Mouse (Mus musculus): ENCODE results near the gene Grm4. TPM values are rescaled to one million over a fixed set of nuclear protein-coding genes. Genes with fewer than 3 reads are reported as not detected.

The Grm4 gene
- polyA plus RNA-seq, 1 experiment, result 0.12 TPM

DNA sequence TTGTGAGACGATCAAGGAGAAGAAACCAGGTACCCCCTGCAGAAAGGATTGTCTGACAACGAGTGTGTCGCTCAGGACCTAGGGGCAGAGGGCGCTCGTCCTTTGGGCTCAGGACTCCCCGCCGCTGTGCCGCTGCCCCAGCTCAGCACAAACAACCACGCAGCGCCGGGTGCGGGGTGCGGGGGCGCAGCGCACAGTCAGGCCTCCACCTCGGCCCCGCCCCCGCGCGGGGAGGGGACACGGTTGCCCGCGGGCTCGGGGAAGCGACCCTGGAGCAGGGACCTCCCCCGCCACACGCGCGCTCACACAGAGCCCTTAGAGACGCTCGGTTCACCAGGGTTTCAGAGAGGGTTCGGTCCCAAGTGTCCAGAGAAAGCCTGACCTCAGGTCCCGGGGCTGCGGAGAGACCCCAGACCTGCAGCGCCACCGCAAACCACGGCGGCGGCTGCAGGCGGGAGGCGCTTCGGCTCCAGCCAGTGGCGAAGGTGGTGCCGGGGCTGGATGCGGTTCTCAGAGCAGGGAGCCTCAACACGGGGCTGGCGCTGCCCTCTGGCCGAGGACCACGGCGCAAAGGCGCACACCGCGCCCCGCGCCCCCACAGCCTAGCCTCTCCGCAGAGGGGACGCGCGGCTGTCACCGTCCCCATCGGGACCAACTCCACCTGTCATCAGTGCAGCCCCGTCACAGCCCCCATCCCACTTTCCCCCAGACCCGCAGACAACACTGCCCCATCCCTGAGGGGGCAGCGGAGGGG is 9.2 kb downstream of the Grm4 start:
- DNase-seq (ENCODE audit: low spot score), result no peak

DNA sequence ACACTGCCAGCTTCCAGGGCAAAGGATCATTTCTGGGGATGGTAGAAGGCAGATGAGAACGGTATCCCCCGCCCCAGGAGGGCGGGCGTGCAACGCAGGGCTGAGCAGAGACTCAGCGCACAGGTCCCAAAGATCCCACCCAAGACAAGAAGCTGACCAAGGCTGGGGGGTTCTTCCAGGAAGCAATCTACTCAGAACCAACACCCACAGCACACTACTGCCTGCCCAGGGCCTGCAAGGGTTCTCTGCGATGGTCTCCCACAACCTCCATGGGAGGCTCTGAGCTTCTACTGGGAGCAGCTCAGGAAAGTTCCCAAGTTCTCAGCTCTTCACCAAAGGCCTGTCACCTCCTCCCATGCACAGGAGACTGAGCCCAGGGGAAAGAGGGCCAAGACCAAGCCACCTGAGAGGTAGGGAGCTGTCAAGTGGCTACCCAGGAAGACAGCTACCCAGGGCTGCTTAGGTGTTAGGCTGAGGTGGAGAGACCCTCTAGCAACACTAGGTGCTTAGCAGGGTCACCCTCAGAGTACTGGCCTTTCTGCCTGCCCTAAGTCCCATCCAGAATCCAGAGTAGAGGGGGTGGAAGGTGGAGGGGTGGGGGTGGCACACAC is 10.0 kb downstream of the Grm4 start:
- no peak for DNase-seq (ENCODE audit: low spot score)

DNA sequence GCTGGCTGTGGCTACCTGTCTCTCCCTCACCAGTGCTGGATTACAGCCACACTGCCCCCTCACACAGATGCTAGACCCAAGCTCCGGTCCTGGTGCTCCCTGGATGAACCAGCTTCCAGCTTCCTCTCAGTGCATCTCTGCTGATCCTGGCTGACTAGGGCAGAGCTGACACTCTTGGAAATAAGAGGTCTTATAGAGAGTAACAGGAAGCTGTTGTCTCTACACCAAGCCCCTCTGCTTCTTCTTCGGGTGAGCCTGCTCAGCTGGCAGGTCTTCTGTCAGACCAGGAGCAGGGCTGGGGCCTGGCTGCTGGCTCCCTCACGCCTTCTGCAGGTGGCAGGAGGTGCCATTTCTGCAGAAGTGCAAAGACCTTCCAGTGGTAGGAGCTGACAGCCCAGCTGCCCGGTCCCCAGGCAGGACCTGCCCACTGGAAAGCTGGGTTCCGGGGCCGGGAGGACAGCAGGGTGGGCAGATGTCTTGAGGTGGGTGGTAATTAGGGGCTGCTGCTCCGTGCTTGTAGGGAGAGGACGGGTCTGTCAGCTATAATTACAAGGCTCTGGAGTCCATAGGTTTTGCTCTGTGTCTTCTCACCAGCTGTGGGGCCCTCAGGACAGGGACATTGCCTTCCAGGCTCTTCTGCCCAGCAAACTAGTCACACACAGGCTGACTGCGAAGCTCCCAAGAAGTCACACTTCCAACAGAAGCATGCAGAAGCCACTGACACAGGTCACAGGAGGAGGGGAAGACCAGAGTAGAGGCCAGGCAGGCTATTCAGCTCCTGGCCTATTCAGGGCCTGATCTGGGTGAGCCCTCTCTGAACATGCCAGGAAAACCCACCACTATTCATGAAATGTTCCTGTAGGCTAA is 10.7 kb downstream of the Grm4 start:
- DNase-seq (ENCODE audit: low spot score), result no peak

DNA sequence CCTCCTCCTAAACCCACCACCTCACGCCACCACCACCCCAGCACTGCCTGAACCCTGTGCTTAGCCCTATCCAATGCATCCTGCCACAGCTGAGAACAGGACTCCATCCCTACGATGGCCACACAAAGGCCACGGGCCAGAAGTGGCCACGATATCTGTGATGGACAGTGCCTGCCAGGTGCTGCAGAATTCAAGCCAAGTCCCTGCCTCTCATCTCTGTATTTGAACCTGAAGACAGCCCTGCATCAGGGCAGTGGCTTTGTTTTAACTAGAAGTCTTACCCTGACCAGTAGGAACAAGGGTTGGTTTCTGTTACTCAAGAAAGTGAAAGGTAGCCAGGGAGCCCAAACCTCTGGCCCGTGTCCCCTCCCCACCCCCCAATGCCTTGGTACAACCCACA is 12.1 kb downstream of the Grm4 start:
- no peak for DNase-seq (ENCODE audit: low spot score)

DNA sequence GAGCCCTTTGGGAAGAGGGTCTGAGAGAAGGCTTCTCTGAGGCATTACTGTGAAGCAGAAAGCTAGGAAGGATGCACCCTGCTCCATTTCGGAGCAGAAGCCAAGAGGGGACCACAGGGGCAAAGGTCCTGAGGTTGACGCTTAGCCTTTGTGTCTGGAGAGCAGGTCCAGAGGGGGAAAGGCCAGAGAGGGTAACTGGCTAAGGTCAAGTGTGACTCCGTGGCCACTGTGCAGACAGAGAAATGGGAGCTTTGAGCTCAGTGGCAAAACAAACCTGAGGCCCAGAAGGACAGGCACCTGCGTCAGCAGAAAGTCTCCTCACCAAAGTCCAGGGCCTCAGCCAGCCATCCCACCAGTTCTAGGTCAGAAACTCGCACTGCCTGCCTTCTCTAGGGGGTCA is 12.7 kb downstream of the Grm4 start:
- no peak for DNase-seq (ENCODE audit: low spot score)

DNA sequence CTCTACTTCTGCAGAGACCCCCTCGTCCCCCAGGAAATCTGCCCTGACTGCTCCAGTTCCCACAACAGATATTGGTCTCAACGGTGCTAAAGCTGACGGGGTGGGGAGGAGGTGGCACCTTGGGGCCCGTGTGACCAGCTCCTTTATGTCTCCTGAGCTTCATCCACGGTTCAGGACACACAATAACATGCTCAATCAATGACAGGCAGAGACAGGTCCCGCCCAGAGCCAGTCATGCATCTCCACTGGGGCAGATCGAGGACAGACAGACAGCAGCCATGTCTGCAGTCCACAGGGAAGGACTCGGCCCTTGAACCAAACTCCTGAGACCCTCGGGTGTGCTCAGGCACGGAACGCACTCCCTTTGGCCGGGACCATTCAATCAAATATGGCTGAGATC is 13.2 kb downstream of the Grm4 start:
- no peak for DNase-seq (ENCODE audit: low spot score)

DNA sequence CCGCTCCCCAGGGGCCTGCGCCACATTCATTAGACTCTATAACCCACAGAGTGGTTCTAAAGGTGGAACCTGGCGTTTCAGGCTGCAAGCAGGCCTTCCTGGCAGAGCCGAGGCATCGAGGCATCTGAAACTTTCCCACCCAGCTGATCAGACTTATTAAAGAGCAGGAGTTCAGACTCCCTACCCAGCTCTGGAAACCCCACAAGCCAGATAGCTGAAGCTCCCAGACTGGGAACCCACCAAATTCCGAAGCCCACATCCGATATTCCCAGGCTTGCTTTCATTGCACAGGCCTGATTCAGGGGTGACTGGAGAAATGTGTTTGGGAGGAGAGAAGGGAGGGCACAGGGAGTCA is 13.6 kb downstream of the Grm4 start:
- no peak for DNase-seq (ENCODE audit: low spot score)

DNA sequence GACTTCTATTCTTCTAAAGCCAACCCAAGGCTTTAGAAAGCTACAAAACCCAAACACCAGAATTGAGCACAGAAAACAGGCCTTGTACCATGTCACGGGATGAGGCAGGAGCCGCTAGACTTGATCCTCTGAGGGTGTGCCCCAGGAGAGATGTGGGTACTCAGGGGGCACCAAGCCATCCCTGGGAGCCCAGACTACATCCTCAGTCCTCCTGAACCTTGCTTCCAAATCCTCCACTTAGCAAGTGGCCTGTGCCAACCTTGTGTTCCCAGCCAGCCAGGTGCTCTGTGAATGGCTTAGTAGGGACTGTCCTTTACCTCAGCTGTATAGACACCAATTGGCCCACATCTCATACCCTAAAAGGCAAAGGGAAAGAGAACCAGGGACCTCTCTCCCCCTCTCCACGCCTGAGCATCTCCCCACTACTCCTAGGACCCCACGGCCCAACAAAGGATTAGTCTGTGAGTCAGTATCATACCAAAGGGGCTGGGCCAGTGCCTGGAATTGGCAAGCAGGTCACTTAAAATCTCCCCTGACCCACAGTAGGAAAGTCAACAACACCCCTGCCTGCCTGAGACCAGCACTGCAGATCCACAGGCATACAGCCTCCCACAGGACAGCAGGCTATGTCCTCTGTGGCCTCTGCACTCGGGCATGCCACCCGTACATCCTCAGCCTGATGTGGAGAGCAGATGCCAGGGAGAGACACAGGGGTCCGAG is 14.2 kb downstream of the Grm4 start:
- DNase-seq (ENCODE audit: low spot score), result no peak

DNA sequence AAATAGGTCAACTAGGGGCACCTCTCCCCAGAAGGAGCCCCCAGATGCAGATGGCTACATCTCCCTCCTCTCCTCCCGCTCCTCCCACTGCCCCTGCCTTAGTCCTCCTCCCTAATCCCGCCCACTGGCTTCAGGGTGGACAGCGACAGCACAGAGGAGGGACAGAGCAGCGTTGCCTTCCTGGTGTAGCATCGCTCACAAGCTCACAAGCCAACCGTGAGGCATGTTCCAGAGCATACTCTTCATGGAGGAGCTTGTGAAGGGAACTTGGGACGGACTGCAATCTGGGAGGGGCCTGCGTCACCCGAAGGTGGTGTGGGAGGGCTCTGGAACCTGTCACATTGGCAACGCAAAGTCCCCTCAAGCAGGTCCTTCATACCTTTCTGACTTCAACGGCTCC is 14.8 kb downstream of the Grm4 start:
- no peak for DNase-seq (ENCODE audit: low spot score)

DNA sequence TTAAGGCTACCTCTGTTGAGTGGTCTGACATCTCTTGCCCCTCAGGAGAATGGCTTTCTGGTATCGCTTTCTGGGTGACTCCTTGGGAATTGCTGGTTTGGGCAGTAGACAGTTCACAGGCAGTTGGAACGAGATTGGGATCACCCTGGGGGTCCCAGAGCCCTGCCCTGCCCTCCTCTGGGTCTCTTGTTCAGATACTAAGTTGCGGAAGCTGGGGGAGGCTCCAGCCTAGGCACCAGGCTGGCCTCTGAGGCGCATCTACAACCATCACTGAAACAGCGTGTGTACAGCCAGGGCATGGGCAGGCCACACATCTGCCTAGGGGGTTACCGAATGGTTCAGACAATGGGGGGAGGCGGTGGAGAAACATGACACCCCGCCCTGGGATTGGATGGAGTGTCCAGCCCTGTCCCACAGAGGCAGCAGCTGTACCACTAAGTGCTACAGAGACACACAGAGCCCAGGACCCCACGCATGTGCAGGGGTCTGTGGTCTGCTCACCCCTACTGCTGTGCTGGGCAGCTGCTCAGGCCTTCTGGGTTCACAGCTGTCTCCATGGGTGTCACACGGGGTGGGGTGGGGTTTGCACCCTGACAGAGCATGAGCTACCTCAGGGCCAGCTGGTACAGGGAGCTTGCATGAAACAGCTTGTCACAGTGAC is 15.9 kb downstream of the Grm4 start:
- no peak for DNase-seq (ENCODE audit: low spot score)

DNA sequence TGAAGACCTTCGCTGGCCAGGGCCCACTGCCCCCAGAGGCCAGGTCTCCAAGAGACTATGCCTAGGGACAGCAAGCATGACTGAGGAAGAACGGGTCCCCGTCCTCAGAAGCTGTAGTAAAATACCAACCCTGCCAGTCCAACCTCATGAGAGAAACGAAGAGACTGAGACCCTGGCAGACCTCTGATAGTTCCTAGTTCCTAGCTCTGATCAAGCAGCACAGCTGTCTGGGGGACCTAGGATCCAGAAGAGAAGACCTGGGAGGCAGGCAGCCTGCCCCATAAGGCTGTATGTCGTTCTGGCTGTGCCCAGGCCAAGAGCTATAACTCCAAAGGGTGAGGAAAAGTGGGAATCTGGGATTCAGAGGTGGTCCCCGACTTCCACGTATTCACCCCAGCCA is 17.3 kb downstream of the Grm4 start:
- no peak for DNase-seq (ENCODE audit: low spot score)

DNA sequence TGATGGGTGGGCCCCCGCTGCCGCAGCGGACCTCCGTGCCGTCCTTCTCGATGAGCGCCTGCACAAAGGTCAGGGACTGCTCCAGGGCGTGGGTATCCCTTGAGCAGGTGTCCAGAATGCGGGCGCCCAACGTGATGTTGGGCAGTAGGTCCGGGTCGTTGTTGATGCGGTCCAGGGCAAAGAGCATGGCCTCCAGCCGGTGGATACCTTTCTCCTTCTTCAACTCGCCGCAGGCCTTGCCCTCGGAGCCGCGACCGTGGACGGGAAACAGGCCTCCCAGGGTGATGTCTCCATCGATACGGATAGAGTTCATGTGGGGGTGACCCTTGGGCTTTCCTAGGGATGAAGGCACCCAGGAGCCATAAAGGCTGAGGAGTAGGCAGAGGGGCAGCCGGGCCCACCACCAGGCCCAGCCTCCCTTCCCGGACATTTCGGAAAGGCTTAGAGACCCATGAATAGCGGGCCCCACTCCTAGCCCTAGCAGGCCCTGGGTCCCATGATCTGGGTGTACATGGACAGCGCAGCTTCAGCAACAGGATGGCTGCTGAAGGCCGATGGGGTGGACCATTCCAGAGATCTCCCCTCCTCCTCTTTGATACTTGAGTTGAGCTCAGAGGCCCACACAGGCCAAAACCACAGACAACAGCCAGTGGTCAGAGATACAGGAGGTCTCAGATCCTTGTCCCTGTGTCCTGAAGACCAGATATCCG is 18.3 kb downstream of the Grm4 start:
- DNase-seq (ENCODE audit: low spot score), result no peak

DNA sequence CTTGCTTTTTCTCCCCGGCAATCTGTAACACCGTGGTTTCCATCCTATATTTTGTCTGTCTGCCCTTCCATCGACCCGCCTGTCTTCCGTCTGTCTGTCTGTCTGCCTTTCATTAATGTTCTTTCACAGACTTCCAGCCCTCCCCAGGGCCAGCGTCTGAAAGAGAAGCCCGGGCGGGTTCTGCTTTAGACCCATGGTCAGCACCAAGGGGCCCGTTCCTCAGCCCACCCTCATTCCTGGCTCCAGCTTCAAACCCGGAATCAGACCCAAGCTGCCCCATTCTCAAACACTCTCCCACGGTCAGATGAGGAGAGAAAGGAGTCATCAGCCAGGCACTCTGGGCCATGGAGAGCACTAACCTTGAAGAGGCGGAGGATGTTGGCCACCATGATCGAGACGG is 18.9 kb downstream of the Grm4 start:
- DNase-seq (ENCODE audit: low spot score), result no peak

DNA sequence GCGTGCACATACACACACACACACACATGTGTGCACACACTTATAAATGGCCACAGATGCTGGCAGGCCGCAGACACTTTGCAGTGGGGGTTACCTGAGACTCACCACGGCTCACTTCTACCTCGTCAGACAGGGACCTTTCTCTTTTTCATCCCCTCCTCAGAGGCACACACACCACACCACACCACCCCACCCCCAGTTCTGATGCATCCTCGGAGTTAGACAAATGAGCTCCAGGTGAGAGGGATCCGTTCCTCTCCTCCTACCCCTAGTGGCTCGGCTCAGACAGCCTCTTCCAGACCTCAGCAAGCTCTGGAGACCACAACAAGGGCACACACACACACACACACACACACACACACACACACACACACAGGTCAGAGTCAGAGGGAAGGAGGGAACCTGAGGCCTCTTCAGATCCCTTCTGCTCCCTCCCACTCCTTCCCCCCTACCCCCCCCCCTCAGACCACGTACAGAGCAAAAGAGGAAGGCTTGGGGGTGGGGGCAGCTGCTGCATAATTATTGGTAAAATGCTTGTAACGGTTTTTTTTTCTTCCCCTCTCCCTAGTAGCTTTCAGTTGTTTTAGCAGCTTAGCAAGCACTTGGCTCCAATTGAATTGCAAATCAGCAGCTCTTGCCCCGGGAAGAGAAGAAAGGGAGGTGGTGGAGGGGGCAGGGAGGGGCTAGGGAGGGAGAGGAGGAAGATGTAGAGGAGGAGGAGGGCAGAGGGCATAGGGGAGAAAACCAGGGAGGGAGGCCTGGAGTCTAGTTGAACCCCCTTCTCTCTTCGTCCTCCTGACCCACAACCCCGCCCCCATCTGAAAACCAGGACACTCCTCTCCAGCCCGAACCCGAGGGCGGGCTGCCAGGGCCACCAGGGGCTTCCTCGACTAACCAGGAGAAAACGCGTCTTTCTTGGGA is 19.6 kb downstream of the Grm4 start:
- DNase-seq (ENCODE audit: low spot score), result no peak

DNA sequence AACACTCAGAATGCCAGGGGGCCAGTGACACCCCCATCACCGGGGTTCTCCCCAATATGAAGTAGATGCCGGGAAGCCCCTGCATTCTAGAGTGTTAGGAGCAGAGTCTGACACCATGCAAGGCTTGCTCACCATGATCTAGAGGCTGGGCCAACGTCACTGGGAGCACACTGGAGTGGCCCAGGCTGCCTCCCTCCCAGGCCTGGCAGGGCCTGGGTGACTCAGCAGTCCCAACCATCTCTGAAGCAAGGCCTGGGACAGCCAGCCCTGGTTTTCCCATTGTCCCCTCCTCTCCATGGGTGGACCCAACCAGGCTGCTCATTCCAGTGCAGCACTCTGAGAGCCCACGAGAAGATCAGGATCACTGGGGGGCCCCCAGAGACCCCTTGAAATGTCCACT is 20.4 kb downstream of the Grm4 start:
- DNase-seq (ENCODE audit: low spot score), result no peak

DNA sequence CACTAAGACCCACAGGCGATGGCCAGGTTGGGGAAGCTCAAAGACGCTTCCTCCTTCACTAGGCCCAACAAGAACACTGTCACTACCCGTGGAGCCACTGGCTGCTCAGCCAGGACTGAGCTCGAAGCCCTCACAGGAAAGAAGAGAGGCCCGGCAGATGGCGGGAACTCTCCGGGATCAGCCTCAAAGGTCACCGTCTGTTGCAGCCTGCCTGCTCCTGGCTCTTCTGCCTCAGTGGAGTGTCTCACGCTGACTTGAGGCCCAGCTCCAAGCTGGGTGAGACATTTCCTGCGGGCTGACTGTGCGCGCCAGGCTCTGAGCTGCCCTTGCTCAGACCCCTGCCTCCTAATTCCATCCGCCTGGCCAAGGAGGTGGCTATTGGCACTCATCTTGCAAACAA is 22.1 kb downstream of the Grm4 start:
- DNase-seq (ENCODE audit: low spot score), result no peak

DNA sequence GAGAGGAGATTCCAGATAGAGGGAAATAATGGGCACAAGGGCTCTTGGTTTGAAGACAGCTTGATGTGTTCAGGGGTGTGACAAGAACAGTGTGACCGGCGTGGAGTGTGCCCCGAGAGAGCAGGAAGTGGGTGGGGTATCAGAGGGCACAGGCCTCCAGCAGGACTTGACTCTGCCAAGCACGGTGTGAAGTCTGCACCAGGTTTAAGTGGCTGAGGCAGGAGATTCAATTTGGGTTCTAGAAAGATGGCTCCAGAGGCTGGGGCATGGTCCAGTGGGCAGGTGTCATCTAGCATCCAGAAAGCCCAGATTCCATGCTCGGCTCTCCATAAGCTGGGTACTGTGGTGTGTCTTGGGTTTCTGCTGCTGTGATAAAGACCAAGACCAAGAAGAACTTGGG is 23.4 kb downstream of the Grm4 start:
- no peak for DNase-seq (ENCODE audit: low spot score)

DNA sequence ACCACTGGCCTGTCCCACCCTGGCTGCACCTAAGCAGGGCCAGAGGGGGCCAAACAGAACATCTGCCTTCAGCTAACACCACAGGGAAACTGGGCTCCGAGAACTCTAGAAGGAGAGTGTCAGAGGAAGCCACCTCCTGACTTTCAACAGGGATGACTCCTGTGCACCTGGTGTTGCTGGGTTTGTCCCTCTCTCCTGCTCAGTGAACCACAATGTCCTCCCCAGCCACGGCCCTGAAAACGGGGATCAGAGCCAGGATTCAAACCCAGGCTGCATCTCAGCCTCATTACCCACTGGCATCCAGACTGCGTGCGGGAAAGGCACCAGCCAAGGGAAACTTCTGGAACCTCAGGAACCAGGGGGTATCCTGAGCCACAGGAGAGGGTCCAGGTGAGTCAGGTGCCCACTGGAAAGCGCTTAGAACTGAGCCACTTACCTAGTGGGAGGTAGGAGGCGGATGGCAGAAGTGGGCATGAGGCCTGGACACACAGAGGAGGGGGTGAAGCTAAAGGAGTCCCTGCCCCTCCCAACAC is 26.1 kb downstream of the Grm4 start:
- no peak for DNase-seq (ENCODE audit: low spot score)

DNA sequence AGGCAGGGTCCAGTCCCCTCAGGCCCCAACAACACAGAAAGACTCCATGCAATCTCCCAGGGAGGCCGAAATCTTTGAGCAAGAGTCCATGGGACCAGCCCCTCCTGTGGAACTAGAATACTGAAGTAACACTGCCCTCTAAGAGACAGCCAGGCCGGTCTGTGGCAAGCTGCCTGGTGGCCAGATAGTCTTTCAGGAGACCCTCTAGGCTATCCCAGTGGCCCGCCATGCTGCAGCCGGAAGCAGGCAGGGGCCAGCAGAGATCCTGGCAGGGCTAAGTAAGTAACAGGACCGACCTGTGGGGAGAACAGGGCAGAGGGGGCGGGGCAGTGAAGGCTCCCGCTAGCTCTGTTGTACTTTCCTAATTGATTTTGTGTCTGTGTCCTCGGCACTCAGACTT is 27.2 kb downstream of the Grm4 start:
- DNase-seq (ENCODE audit: low spot score), result no peak

DNA sequence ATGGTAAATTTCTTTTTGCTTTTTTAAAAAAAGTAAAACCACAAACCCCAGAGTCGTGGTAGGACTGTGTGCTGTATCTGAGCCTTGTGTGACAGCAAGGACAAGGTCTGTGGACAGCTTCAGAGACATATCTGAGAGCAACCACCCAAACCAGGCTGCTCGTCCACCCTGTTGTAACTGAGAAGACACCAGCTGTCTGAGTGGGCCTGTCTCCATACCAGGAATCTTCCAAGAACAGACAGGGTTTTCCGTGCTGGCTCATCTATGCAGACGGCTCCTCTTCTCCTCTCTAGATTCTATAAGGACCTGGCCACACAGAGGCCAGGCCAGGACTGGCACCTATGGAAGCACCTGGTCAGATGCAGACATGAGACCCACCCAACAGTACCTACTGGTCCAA is 27.8 kb downstream of the Grm4 start:
- no peak for DNase-seq (ENCODE audit: low spot score)
